Comparison of ENCODE assay signal across 10 mouse cellular contexts in the genomic region with DNA sequence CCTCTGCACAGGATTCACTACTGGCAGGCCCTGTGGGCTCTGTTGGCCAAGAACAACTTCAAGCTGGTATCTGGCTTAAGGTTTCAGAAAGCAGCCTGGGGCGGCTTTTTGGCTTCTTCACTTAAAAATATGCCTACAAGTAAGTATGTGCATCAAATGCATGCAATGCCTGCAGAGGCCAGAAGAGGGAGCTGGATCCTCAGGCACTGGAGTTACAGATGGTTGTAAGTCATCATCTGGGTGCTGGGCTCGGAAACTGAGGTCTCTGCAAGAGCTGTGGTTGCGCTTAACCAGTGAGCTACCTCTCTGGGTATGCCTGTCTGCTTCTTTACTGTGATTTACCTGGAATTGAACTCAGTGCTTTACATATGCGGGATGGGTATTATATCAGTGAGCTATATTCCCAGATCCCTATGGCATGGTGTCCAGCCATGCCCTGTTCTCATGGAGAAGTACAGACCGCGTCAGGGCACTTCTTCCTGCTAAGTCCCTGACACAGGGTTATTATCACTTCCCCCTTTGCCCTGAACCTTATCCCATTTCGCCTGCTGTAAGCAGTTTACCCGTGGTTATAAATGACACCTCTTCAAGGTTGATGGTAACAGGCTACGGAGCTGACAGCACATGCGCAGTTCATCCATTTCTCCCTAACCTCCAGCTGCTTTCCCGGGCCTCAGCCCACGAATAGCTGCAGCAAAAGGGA. TPM values are rescaled to one million over a fixed set of nuclear protein-coding genes. Genes with fewer than 3 reads are reported as not detected.
A peak's percentile ranks its signal among the peaks of the same experiment; 100 is the strongest.
DNase-seq lines count a peak whose midpoint lies in the region; ATAC-seq lines count a peak whose summit lies in the region.
"Had no signal": no experiment of that assay in that cellular context is flagged by ENCODE, and none has a peak within 500 bp of the region (broad histone marks: within the 10 kb centered on the region; RNA-seq: fewer than 3 reads in every experiment).

No protein-coding gene starts in this region.

- peak; percentile 51; the same call in 1 of the 2 replicates for ATAC-seq in erythroblast, adult 5-6 weeks (replicated peaks; ENCODE audit: low FRiP score, poor library complexity, severe bottlenecking)

- peak; percentile 21 to 25 for DNase-seq in kidney, postnatal 4 days
- no peak for DNase-seq in kidney, adult 8-10 months
- DNase-seq in thymus, postnatal 4 days, result peak; percentile 25
- DNase-seq in thymus, postnatal 10 days (ENCODE audit: low spot score in 2 of 2), result no peak
- peak; percentile 49 for DNase-seq in testis, postnatal 14 days (ENCODE audit: low spot score)
- no peak for DNase-seq in frontal cortex, postnatal 10 days (ENCODE audit: low spot score in 2 of 2)
- DNase-seq in cerebellum, adult 9-11 months, result no peak
- DNase-seq: embryo, embryonic 11 days; thymus, adult 2 months had no signal

RNA-seq across cellular contexts. Expression of a gene that starts 16.3 kb away (rescaled TPM):
- total RNA-seq in erythroblast, adult 5-6 weeks (2015; ENCODE audit: low replicate concordance), result 15.0 and 19.6 TPM in 2 replicates
- total RNA-seq in erythroblast, adult 5-6 weeks (2017; ENCODE audit: low replicate concordance), result 8.2 and 16.5 TPM in 2 replicates

RNA-seq across cellular contexts. Expression of a gene that starts 46.2 kb away (rescaled TPM):
- 2.3 and 5.4 TPM in 2 replicates for total RNA-seq in erythroblast, adult 5-6 weeks (2015; ENCODE audit: low replicate concordance)
- total RNA-seq in erythroblast, adult 5-6 weeks (2017; ENCODE audit: low replicate concordance), result not detected in 2 replicates

RNA-seq across cellular contexts. Expression of a gene that starts 50.7 kb away (rescaled TPM):
- total RNA-seq in erythroblast, adult 5-6 weeks (2015; ENCODE audit: low replicate concordance), result 37.1 and 41.0 TPM in 2 replicates
- total RNA-seq in erythroblast, adult 5-6 weeks (2017; ENCODE audit: low replicate concordance), result 23.3 and 23.4 TPM in 2 replicates

Comparison
In these comparisons a context has a peak if more than half of its experiments do, and no peak if none do; other contexts are left out.
1. DNase-seq: peak in kidney, postnatal 4 days (2 of 2), thymus, postnatal 4 days (single experiment) and testis, postnatal 14 days (single experiment); none in kidney, adult 8-10 months (0 of 2), thymus, postnatal 10 days (0 of 2), frontal cortex, postnatal 10 days (0 of 2) and cerebellum, adult 9-11 months (single experiment).